Mouse (Mus musculus) MEL (cell line): ENCODE results near the gene Sirt5.

Source experiments
- BHLHE40 ChIP-seq: IDR thresholded peaks from 2 replicates; pipeline ENCODE4 v1.6.1; 2012; ENCODE audit warnings: low read depth, mild to moderate bottlenecking, inconsistent platforms, low read length, improper control_type of control experiment, borderline replicate concordance
- CTCF ChIP-seq, 3 experiments: IDR thresholded peaks in 2 of 3; conservative IDR thresholded peaks in 1 of 3; 2 replicates each; pipeline ENCODE4 v1.5.1; 2011 to 2012; ENCODE audit warnings: low read length in 3 of 3, low read depth in 2 of 3, mild to moderate bottlenecking in 2 of 3, improper control_type of control experiment in 1 of 3, inconsistent platforms in 1 of 3, mixed read lengths in 1 of 3, moderate library complexity in 1 of 3; ENCODE audit not compliant: control insufficient read depth in 1 of 3, insufficient read depth in 1 of 3, poor library complexity in 1 of 3, severe bottlenecking in 1 of 3
- EP300 ChIP-seq, 2 experiments: IDR thresholded peaks; 2 replicates each; pipeline ENCODE4 v1.6.1; 2011; ENCODE audit warnings: improper control_type of control experiment in 2 of 2, low read length in 2 of 2, low read depth in 1 of 2, mild to moderate bottlenecking in 1 of 2
- MEF2A ChIP-seq: IDR thresholded peaks from 2 replicates; pipeline ENCODE4 v1.6.1; 2014; ENCODE audit warnings: low read depth, mild to moderate bottlenecking, inconsistent platforms, low read length, improper control_type of control experiment; ENCODE audit not compliant: poor library complexity, insufficient replicate concordance, severe bottlenecking; ENCODE audit errors: extremely low read depth
- MYC ChIP-seq: IDR thresholded peaks from 2 replicates; pipeline ENCODE4 v1.6.1; 2011; ENCODE audit warnings: low read depth, mild to moderate bottlenecking, low read length, improper control_type of control experiment, moderate library complexity
- POLR2A ChIP-seq, 2 experiments: IDR thresholded peaks; 2 replicates each; pipeline ENCODE4 v1.6.1; 2011 to 2012; ENCODE audit warnings: low read length in 2 of 2, mild to moderate bottlenecking in 2 of 2, control low read depth in 1 of 2, improper control_type of control experiment in 1 of 2, low read depth in 1 of 2, moderate library complexity in 1 of 2; ENCODE audit not compliant: control insufficient read depth in 1 of 2, insufficient read depth in 1 of 2, poor library complexity in 1 of 2
- ZC3H11A ChIP-seq: IDR thresholded peaks from 2 replicates; pipeline ENCODE4 v1.6.1; 2012; ENCODE audit warnings: low read depth, mild to moderate bottlenecking, inconsistent platforms, low read length, improper control_type of control experiment
- ZKSCAN1 ChIP-seq: IDR thresholded peaks from 2 replicates; pipeline ENCODE4 v1.6.1; 2012; ENCODE audit warnings: low read depth, mild to moderate bottlenecking, inconsistent platforms, low read length, improper control_type of control experiment, moderate library complexity

- TF ChIP-seq POLR2A (IDR thresholded peaks at IDR 0.05; ENCODE audit: control insufficient read depth in 1 of 2, insufficient read depth in 1 of 2, low read depth in 1 of 2, low read length in 2 of 2, poor library complexity in 1 of 2) (no peak), ZC3H11A (no peak), EP300 (IDR thresholded peaks at IDR 0.05; ENCODE audit: low read depth in 1 of 2, low read length in 2 of 2) (no peak), BHLHE40 (no peak), MEF2A (no peak), CTCF (IDR thresholded peaks at IDR 0.05 in 2 of 3, conservative IDR thresholded peaks at IDR 0.05 in 1 of 3; ENCODE audit: control insufficient read depth in 1 of 3, insufficient read depth in 1 of 3, low read depth in 2 of 3, low read length in 3 of 3, poor library complexity in 1 of 3, severe bottlenecking in 1 of 3) (no peak), MYC (no peak), ZKSCAN1 (no peak)
Measured at GRCm38 (mm10) chr13:43354362-43354761, 10.9 kb upstream of the Sirt5 start.
